Mouse (Mus musculus) common myeloid progenitor, adult 5-6 weeks (primary cell): ENCODE results near the gene Cyp8b1. TPM values are rescaled to one million over a fixed set of nuclear protein-coding genes. Genes with fewer than 3 reads are reported as not detected.

Experiments
- ATAC-seq: replicated peaks from 2 replicates; pipeline ENCODE4 v1.8.0; 2016; ENCODE audit warnings: low read depth, mild to moderate bottlenecking, moderate TSS enrichment, inconsistent platforms; ENCODE audit not compliant: poor library complexity, severe bottlenecking
- total RNA-seq: library from RNA; stranded (forward); fragments of 200-1000, 187-1606 nt; gene quantifications from 2 replicates; pipeline ENCODE4 v1.2.3, GENCODE M21; 2017

Gene Cyp8b1
- not detected in 2 replicates for total RNA-seq

- no peak for ATAC-seq
Observed at GRCm38 (mm10) chr9:121916102-121916501, at the start of gene Cyp8b1. Cyp8b1 (minus strand) TSS chr9:121916305.

DNA sequence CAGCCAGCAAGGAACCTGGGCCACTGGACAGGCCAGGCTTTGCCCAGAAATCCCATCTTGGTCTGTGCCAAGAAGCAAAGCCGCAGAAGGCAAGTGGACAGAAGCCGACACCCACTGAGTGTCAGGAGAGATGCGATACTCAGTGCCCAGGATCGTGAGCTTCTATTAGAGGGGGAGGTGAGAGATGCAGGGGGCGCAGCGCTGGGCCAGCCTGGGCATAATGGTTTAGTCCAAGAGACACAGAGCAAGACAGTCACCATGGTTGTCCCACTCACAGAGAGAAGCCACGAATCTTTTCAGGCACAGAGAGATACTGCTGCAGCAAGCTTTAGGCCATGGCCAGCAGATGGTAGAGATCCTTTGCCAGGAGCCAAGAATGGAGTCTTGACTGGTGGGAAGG lies 48.8 kb upstream of the Cyp8b1 start:
- ATAC-seq: no peak

GRCm38 (mm10) chr9:121959966-121960635 lies 44.0 kb upstream of the Cyp8b1 start:
- ATAC-seq: no peak

DNA sequence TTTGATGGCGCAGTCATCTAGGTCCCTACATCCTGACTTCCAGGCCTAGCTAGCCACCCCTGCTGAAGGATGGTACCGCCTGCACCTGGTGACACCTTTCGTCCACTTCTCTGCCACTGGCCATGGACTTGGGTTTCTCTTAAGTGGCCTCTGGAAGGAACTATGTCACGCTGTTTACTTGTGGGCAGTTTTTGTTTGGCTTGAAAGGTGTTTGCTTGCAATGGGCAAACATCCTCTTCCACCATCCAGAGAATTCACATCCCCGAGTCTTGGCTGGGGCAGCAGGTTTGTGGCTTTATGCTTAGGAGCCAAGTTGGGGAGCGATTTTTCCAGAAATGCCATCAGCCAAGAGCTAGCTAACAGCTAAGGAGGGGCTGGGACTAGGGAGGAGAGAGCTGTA lies 36.5 kb upstream of the Cyp8b1 start:
- no peak for ATAC-seq

- ATAC-seq: no peak
Observed at GRCm38 (mm10) chr9:121951114-121951423, 35.0 kb upstream of the Cyp8b1 start.

DNA sequence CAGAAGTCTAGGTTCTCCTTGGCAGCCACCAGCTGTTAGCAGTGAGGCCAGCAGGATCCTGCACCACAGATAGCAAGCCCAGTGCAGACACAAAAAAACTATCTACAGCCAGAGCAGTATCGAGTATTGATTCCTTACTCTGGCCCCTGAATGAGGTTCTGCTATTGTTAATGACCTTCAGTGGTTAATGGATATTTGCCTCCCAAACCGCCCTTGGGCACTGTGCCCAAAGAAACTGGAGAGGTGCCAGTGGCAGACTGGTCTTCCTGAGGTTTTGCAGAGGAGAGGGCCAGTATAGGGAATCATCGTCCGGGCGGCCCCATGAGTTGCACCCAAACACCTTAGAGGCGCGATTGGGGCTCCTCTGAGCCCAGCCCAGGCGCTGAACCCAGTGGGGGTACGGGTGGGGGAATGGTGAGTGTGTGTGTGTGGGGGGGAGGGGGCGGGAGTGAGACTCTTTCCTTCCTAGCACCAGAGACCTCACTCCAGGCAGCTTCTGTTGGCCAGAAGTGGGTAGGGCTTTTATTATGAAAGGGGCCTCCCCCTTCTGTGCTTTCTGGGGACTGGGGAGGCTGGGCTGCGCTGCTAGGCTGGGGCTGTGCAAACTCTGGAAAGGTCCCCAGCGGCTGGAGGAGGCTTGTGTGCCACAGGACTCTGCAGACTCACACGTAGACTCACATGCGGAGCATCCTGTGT lies 34.5 kb upstream of the Cyp8b1 start, which contains the start of gene Fam198a:
Gene Fam198a, plus strand, starts transcription at position 571 of the 696 bp plus-strand sequence.
- ATAC-seq: peak; percentile 83

DNA sequence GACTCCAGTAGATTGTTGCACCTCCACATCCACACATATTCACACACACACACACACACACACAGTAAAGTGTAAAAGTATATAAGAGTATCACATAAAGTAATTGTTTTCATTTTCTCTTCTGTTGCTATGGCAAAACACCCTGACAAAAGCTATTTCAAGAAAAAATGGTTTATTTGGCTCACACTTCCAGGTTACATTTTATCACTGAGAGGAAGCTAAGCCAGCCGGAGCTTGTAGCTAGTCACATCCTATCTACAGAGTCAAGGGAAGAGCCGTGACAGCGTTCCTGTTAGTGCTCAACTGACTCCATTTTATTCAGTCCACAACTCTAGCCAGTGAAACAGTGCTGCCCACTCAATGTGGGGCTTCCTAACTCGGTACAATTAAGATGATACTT lies 32.3 kb upstream of the Cyp8b1 start:
- ATAC-seq: no peak

DNA sequence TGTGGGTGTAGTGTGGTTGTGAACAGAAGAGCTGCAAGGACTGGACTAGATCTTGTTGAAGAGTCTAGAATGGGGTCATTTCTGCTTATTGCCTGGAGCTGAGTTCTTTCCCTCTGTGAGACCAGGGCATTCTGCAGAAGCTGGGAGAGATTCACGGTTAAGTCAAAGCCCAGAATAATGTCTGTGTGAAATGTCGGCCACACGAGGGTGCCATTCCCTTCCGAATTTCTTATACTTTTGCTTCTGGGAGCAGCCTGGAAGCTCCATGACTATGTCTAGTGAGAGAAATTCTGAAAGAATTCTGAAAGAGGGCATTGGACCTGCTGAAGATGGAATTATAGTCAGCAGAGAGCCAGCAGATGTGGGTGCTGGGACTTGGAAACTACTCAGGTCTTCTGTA lies 31.7 kb upstream of the Cyp8b1 start:
- ATAC-seq: no peak

DNA sequence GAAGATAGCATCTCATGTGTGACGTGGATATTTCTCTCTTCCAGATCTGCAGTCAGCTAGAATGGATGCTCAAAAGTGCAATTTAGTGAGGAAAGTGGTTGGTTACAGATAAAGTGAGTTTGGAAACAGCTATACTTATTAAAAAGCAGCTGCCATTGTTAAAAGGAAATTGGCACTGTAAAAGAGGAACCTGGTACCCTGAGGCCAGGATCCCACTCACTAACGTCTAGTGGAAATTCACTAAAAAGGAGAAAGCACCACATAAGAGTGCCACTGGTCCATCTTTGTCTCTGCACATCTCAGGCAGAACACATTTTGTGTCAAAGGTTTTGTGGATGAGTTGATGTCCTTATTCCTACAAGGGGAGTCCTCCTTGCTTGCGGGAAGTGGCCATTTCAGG lies 27.5 kb upstream of the Cyp8b1 start:
- 0 out of 2 replicates have a peak, but pooled peaks have one; percentile 32 for ATAC-seq

- no peak for ATAC-seq
Observed at GRCm38 (mm10) chr9:121943005-121943404, 26.9 kb upstream of the Cyp8b1 start.

DNA sequence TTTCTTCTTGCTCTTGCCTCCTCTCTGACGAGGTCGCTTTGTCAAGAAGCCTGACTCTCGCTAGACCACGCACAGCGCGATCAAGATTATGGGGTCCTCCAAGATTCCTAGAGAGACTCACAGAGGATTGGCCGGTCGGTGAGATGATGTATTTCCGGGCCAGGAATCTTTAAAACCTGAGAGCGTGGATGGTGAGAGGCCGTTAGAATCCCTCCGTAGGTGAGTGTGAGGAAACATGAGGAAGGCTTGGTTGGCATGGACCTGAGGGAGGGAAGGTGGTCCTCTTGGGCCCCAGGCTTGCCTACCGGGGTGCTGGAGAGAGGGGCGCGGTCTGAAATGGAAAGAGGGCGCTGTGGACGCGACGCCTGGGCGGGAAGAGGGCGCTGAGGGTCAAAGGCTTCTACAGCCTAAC lies 21.8 kb upstream of the Cyp8b1 start:
- peak; percentile 77 for ATAC-seq

DNA sequence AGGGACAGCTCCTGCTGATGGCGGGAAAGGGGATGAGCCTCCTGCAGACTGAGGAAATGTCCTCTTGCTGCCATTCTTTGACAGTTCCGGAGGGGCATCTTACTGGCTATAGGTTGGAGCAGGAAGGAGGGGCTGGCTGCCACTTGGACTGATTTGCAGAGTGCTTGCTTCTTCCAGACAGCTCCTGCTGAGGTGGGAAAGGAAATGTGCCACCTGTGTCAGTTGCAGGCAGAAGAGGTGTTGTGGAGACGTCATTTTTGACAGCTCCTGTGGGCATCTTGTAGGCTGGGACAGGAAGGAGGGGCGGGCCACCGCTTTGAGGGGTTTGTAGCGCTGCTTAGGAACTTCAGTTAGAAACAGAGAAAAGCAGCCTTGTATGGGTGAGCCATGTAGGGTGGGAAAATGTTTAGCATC lies 21.4 kb upstream of the Cyp8b1 start:
- ATAC-seq: peak; percentile 40; the same call in 1 of the 2 replicates

- no peak for ATAC-seq
Observed at GRCm38 (mm10) chr9:121936952-121937351, 20.8 kb upstream of the Cyp8b1 start.

DNA sequence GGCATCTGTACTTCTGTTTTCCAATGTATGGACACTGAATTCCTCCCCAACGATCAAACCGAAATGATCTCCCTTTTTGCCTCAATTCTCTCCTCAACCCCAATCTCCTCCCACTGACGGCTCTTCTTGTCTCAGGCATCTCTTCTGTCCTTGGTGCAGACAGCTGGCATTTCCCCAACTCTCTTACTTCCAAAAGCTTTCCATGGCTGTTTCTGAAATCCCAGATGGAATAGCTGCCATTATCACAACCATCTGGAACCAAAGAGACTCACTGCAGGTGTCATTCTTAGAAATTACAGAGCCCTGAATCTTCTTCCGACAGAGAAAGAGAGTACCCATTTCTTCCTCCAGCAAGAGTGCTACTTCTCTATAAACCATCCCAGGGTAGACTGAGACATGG lies 18.8 kb upstream of the Cyp8b1 start:
- no peak for ATAC-seq

DNA sequence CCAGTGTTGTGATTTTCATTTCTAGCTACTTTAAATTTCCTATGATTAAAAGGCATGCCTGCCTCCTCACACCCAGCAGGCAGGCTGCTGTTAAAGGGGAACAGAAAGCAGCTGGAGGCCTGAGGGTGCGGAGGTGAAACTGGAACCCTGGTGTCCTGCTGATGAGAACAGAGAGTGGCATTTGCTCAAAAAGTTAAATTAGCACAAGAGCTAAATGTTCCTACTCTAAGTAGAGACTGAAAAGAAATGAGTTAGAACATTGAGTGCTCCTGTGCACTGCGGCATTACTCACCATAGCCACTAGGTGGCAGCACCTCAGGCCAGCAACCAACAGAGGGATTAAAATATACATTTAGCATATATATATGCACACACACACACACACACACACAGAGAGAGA lies 12.4 kb upstream of the Cyp8b1 start:
- peak; percentile 89 for ATAC-seq

- no peak for ATAC-seq
Observed at GRCm38 (mm10) chr9:121927721-121928120, 11.6 kb upstream of the Cyp8b1 start.

- ATAC-seq: no peak; the same call in 1 of the 2 replicates
Observed at GRCm38 (mm10) chr9:121926634-121927405, 10.7 kb upstream of the Cyp8b1 start.

DNA sequence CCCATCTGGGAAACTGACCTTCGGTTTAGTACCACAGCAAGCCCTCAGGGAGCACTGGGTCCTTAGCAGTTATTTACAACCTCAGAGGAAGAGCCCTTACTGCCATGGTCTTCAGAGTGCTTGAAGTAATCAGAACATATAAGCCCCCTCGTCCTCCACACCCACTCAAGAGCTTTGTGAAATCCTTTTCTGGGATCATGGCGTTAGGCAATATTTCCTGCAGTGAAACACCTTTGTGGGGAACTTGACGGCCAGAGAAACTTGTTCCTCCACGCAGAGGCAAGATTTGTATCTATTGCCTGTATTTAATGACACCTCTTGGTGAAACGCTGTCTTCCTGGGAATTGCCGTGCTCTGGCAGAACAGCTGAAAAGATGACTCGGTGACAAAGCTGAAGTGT lies 9.9 kb upstream of the Cyp8b1 start:
- ATAC-seq: no peak

DNA sequence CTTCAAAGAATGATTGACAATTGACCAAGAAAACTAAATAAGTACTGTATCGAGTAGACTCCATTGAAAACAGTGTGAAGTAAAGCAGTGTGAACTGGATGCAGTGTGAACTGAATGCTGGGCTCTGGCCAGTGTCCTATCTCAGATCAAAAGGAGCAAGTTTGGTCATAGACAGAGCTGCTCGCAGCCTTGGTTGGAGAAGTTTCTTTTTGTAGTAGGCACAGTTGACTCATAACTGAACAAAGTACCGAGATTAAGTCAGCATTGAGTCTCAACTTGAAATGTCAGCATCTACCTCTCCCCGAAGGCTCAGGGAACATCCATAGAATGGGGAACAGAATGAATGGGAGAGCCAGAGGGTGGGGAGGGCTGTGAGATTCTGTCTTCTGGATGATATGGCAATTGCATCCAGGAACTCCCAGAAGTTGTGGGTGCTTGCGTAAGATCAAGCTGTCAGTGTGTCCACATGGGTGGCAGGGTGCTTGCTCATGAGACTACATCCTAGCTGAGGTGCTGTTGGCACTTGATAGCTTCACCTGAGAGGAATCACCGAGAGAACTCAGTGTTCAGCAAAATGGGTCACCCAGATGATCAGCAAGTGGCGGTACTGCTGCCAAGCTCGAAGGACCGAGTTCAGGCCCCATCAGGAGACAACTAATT lies 8.9 kb upstream of the Cyp8b1 start:
- no peak for ATAC-seq

GRCm38 (mm10) chr9:121923906-121924305 lies 7.8 kb upstream of the Cyp8b1 start:
- ATAC-seq: no peak

GRCm38 (mm10) chr9:121923443-121923842 lies 7.3 kb upstream of the Cyp8b1 start:
- ATAC-seq: no peak
